Mouse (Mus musculus): ENCODE results near the gene Maml3.

Maml3 gene

GRCm38 (mm10) chr3:51958751-51959150 lies 146.1 kb downstream of the Maml3 start:
- no peak for DNase-seq (ENCODE audit: low spot score in 2 of 2)

DNA sequence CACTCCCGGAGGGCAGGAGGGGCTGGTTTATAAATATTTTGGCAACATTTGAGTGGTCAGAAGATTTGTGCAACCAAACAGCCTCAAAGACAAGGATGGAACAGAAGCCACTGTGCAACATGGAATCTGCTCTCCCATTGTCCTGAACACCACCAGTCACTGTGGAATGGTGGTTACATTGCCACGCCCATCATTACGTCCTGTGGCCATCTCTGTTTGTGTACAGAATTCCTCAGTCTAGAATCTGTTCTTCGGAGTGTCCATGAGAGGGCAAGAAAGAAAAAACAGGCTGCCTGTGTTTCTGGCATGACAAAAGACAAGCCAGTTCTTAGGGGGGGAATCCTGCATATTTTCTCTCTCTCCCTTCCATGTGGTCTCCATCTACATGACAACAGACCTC lies 150.4 kb downstream of the Maml3 start:
- no peak for DNase-seq (ENCODE audit: low spot score in 2 of 2)

DNA sequence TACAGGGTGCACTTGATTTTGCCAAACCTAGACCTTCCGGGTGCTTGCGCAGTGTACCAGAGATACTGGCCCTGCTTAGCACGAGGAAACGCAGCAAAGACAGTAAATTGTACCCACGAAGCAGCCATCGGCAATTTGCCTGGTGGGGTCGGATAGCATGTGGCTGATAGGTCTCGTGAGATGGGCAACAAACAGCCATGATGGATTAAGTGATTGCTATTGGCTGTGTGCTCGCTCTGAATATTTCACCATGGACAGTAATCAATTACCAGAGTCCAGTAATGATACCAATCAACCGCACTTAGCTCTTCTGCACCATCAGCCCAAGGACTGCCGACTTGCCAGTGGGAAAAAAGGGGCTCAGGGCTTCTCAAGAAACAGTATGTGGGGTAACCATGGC lies 150.9 kb downstream of the Maml3 start:
- DNase-seq (ENCODE audit: low spot score in 2 of 2), result no peak

DNA sequence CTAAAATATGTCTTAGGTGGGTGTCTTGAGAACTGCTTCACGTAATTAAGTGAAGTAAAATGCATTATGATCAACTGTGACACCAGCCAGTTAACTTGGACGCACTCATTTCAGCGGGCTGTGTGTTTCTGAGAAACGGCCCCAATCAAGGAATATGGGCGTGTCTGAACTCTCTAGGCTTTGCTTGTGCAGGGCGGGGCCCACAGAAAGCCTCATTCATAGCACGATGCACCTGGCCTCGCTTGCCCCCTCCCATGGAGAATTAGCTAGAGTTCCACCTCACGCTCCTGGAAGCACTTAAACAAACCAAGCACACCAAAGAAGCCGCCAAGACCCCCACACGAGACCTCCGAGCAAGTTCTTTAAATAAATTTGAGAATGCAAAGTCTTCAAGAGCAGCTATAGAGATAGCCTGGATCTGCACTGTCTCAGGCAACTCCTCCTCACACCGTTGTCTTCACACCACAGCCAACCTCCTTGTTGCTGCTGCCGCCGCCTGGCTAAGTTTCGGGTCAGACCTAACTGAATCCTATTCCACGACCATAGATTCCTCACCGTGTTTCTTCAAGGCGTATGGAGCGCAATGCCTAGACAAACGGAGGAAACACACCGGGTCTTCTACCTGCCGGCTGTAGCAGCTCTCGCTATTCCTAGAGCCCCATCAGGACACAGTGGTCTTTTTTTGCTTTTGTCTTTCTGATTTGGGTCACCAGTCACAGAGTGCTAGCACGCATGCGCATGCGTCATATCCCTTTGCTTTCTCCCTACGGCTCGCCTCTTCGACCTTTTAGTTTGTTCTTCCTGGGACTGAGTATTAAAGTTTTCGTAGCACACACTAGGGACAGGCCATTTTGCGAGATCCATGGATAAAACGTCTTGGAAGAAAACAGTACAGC lies 151.9 kb downstream of the Maml3 start:
- no peak for DNase-seq (ENCODE audit: low spot score in 2 of 2)

- DNase-seq (ENCODE audit: low spot score in 2 of 2), result no peak
These were observed 152.6 kb downstream of the Maml3 start for GRCm38 (mm10) chr3:51952267-51952666.

GRCm38 (mm10) chr3:51949651-51950050 lies 155.2 kb downstream of the Maml3 start:
- no peak for DNase-seq (ENCODE audit: low spot score in 2 of 2)

DNA sequence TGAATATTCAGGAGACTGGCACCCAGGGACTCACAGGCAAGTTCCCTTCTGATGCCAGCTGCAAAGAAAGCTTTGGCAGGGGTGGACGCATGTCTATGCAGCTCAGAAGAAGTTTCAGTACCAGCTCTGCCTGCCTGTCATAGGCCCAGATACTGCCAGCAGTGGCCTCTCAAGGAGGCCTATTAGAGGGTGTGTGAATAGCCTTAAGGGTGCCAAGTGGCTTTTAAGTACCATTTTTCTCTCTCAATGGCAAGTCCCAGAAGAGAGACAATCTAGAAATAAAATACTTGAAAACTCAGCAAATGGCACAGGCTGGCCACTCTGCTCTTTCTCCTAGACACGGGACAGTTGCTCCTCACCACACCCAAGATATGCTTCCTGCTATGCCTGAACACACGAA lies 157.7 kb downstream of the Maml3 start:
- no peak for DNase-seq (ENCODE audit: low spot score in 2 of 2)

DNA sequence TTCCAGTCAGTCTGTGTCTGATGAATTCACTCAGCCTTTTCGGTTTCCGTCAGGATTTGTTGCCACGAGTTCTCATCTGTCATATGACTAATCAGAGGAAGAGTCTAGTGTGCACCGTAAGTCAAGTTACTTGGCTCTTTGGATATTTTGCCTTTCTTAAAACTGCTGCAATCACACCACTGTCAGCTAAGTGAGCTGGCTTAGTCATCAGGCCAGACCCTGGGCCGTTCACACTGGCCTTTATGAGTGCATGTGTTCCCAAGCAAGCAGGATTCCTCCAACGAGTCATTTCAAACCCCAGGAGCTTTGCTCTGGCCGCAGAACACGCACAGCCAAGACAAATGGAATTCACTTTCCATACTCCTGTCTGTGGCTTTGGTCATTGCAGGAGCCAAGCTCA lies 161.2 kb downstream of the Maml3 start:
- no peak for DNase-seq (ENCODE audit: low spot score in 2 of 2)

DNA sequence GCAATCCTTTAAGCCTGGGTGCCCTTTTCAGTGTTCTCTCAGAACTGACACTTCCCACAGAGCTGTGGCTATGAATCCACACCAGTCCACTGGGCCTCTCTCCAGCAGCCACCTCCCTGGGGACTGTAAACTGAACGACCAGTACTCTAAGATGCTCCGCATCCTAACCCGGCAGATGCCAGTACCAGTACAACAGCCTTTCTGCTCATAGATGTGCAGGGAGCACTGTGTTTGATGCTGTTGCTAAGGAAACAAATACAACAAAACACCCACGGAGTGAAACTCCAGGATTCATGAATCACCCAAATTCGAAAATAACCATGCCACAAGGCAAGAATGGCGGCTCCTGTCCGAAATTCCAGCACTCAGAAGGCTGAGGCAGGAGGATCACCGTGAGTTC lies 163.1 kb downstream of the Maml3 start:
- DNase-seq (ENCODE audit: low spot score in 2 of 2), result no peak

DNA sequence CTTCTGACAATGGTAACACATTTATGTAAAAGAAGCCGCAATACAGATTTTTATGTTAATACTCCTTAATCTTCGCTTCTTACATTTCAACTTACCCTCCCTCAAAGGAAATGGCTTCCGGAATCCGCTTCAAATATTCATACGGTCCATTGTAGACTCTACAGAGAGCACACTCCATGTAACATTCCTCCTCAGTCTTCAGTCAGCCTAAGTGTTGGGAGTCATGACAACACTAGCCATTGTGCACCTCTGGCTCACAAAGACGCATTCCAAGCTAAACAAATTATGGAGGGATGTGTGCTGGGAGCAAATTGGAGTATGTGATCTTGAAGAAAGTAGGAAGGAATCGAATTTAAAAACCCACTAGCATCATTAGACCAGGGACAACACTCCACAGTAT lies 165.0 kb downstream of the Maml3 start:
- no peak for DNase-seq (ENCODE audit: low spot score in 2 of 2)

GRCm38 (mm10) chr3:51939054-51939453 lies 165.8 kb downstream of the Maml3 start:
- no peak for DNase-seq (ENCODE audit: low spot score in 2 of 2)

- DNase-seq (ENCODE audit: low spot score in 2 of 2), result no peak
These were observed 167.7 kb downstream of the Maml3 start for GRCm38 (mm10) chr3:51937176-51937575.

DNA sequence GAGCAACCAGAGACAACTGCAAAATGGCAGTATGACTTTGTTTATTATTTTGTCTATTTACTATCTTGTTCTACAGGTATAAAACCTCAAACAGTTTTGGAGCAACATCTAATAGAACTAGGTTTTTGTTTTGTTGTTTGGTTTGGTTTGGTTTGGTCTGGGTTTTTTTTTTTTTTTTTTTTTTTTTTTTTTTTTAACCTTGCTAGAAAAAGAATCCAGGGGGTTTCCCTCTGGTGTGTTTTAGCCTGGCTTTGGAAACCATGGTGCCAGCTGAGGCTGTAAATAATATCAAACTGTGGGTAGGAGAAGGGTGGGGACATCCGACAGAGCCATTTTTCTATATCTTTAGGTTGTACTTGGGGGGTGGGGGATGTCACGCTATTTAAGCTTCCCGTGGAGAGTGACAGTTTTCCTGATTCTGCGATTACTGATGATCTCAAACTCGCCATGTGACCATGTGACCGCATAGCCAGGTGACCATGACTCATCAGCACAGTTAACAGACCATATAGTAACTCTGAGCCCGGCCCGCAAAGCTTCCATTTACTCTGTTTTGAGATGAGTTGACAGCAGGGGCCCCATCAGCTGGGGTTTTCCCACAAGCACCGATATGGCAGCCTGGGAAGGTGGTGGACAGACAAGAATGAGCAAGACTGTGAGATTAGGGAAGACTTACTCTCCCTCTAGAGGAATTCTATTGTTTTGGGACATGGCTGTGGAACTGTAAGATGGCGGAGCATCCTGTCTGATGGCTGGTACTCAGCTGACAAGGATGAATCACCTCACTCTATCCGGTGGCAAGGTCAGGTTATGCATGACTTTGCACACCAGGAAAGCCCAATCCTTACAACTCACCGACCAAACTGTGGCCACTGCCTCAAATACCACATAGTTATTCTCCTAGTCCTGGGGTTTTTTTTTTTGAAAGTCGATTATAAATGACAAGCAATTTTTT lies 170.1 kb downstream of the Maml3 start:
- no peak for DNase-seq (ENCODE audit: low spot score in 2 of 2)

GRCm38 (mm10) chr3:51928188-51928587 lies 176.7 kb downstream of the Maml3 start:
- no peak for DNase-seq (ENCODE audit: low spot score in 2 of 2)

GRCm38 (mm10) chr3:51927591-51927990 lies 177.3 kb downstream of the Maml3 start:
- no peak for DNase-seq (ENCODE audit: low spot score in 2 of 2)

DNA sequence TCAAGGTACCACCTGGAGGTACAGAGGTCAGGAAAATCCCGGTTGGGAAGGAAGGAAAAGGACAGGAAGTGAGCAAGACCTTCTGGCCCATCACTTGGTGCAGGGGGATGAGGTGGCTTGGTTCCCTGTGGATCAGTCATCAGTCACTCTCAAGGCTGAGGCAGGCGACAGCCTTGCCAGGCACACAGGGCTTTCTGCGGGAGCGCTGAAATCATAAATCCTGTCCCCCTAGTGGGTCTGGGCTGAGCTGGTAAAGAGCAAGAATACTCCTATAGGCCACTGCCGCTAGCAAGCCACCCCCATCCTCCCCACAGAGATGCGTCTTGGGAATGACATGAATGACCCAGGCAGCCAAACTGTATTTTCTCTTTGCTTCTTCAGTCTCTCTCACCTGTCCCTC lies 177.8 kb downstream of the Maml3 start:
- DNase-seq (ENCODE audit: low spot score in 2 of 2), result no peak

- no peak for DNase-seq (ENCODE audit: low spot score in 2 of 2)
These were observed 179.1 kb downstream of the Maml3 start for GRCm38 (mm10) chr3:51925758-51926157.

DNA sequence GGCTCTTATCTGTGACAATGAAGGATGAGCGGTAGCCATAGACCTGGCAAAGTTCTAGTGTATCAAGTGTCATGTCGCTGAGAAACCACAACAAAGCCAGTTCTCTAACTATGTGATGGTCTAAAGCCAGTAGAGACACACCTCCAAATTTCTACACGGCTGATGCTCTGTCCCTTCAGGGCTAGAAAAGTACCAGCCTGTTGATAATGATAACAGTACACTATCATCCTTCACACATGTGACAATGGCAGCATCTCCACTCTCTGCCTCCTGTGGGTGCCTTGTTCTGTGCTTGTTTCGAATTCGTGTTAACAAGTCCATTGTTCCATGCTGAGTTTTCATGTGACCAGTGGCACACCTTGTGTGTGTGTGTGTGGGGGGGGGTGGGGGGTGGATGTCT lies 180.2 kb downstream of the Maml3 start:
- DNase-seq (ENCODE audit: low spot score in 2 of 2), result no peak

- no peak for DNase-seq (ENCODE audit: low spot score in 2 of 2)
These were observed 181.1 kb downstream of the Maml3 start for GRCm38 (mm10) chr3:51923800-51924199.

GRCm38 (mm10) chr3:51916902-51917301 lies 188.0 kb downstream of the Maml3 start:
- no peak for DNase-seq (ENCODE audit: low spot score in 2 of 2)

- DNase-seq (ENCODE audit: low spot score in 2 of 2), result peak in 1 of 2 experiments; percentile 56
These were observed 188.6 kb downstream of the Maml3 start for GRCm38 (mm10) chr3:51916060-51916870.

GRCm38 (mm10) chr3:51915415-51915814 lies 189.5 kb downstream of the Maml3 start:
- no peak for DNase-seq (ENCODE audit: low spot score in 2 of 2)
